Mouse (Mus musculus): ENCODE results near the gene Mylk.

Gene Mylk

GRCm38 (mm10) chr16:34847638-34848037, 102.6 kb downstream of the Mylk start:
- DNase-seq (ENCODE audit: low spot score): no peak

GRCm38 (mm10) chr16:34854066-34854465, 109.1 kb downstream of the Mylk start:
- no peak for DNase-seq (ENCODE audit: low spot score)

GRCm38 (mm10) chr16:34855136-34855535, 110.1 kb downstream of the Mylk start:
- DNase-seq (ENCODE audit: low spot score): no peak

- DNase-seq (ENCODE audit: low spot score): no peak
Observed at GRCm38 (mm10) chr16:34855751-34856150, 110.7 kb downstream of the Mylk start.

GRCm38 (mm10) chr16:34857631-34858030, 112.6 kb downstream of the Mylk start:
- no peak for DNase-seq (ENCODE audit: low spot score)

GRCm38 (mm10) chr16:34860761-34861160, 115.8 kb downstream of the Mylk start:
- no peak for DNase-seq (ENCODE audit: low spot score)

- DNase-seq (ENCODE audit: low spot score): no peak
Observed at GRCm38 (mm10) chr16:34861744-34862365, 116.8 kb downstream of the Mylk start.

GRCm38 (mm10) chr16:34865373-34865772, 120.4 kb downstream of the Mylk start:
- DNase-seq (ENCODE audit: low spot score): no peak

GRCm38 (mm10) chr16:34867217-34867616, 122.2 kb downstream of the Mylk start:
- DNase-seq (ENCODE audit: low spot score): no peak

- DNase-seq (ENCODE audit: low spot score): no peak
Observed at GRCm38 (mm10) chr16:34880031-34880778, 135.2 kb downstream of the Mylk start.

GRCm38 (mm10) chr16:34880815-34881214, 135.8 kb downstream of the Mylk start:
- no peak for DNase-seq (ENCODE audit: low spot score)

- no peak for DNase-seq (ENCODE audit: low spot score)
Observed at GRCm38 (mm10) chr16:34887037-34887436, 142.0 kb downstream of the Mylk start.

- no peak for DNase-seq (ENCODE audit: low spot score)
Observed at GRCm38 (mm10) chr16:34894016-34894415, 149.0 kb downstream of the Mylk start.

GRCm38 (mm10) chr16:34895916-34896315, 150.9 kb downstream of the Mylk start:
- no peak for DNase-seq (ENCODE audit: low spot score)

- DNase-seq (ENCODE audit: low spot score): no peak
Observed at GRCm38 (mm10) chr16:34896996-34897395, 152.0 kb downstream of the Mylk start.

GRCm38 (mm10) chr16:34898057-34898789, 153.2 kb downstream of the Mylk start:
- DNase-seq (ENCODE audit: low spot score): no peak

GRCm38 (mm10) chr16:34899071-34899808, 154.2 kb downstream of the Mylk start:
- DNase-seq (ENCODE audit: low spot score): no peak

GRCm38 (mm10) chr16:34899997-34900396, 155.0 kb downstream of the Mylk start:
- DNase-seq (ENCODE audit: low spot score): no peak

- DNase-seq (ENCODE audit: low spot score): no peak
Observed at GRCm38 (mm10) chr16:34900471-34900870, 155.5 kb downstream of the Mylk start.

GRCm38 (mm10) chr16:34901031-34901430, 156.0 kb downstream of the Mylk start:
- DNase-seq (ENCODE audit: low spot score): no peak

- no peak for DNase-seq (ENCODE audit: low spot score)
Observed at GRCm38 (mm10) chr16:34901611-34902293, 156.7 kb downstream of the Mylk start.

GRCm38 (mm10) chr16:34902294-34902680, 157.3 kb downstream of the Mylk start:
- peak; percentile 71 for DNase-seq (ENCODE audit: low spot score)
